Mouse (Mus musculus): Measurements from ENCODE around the gene 4930432M17Rik. TPM values are rescaled to one million over a fixed set of nuclear protein-coding genes. Genes with fewer than 3 reads are reported as not detected.

Gene 4930432M17Rik
- total RNA-seq (2014; rRNA removed): not detected in 2 replicates
- not detected in 2 replicates for polyA plus RNA-seq (2015; fragmentation: Nextera tagmentation; extraction: Ambion mirVana)

- 68% methylated on average over 4 of the region's 4 CpGs for WGBS
- no peaks in the 10 kb centered on the region for H3K36me3 ChIP-seq (ENCODE audit: insufficient read depth, low read length)
- H3K4me3 ChIP-seq (ENCODE audit: low read depth, low read length): no peak within 1 kb of the TSS
- no peaks in the 10 kb centered on the region; the same call in 1 of the 2 replicates for H3K4me1 ChIP-seq (ENCODE audit: insufficient read depth, low read length)
- no peaks in the 10 kb centered on the region for H3K9me3 ChIP-seq (ENCODE audit: low read length)
- H3K27ac ChIP-seq (ENCODE audit: low read depth, low read length): 0 out of 2 replicates have a peak within 1 kb of the TSS, but pooled peaks have one; percentile 26
- no peak within 1 kb of the TSS for H3K4me2 ChIP-seq (ENCODE audit: low read depth, low read length, poor library complexity, severe bottlenecking)
- DNase-seq (ENCODE audit: low spot score): no peak
- H3K27me3 ChIP-seq (ENCODE audit: insufficient read depth, low read length): no peaks in the 10 kb centered on the region; the same call in 1 of the 2 replicates
- no peak within 1 kb of the TSS for H3K9ac ChIP-seq (replicated peaks; ENCODE audit: low read length, poor library complexity, severe bottlenecking)
- TF ChIP-seq CTCF (IDR thresholded peaks at IDR 0.05): no peak
- ATAC-seq (ENCODE audit: low FRiP score): no peak
These were observed at the start of gene 4930432M17Rik for GRCm38 (mm10) chr3:121670462-121670861. TSS of gene 4930432M17Rik (plus strand) at chr3:121670762.

- no peak overlapping the region for H3K4me2 ChIP-seq (ENCODE audit: low read depth, low read length, poor library complexity, severe bottlenecking)
- H3K27ac ChIP-seq (ENCODE audit: low read depth, low read length): no peak overlapping the region
- no peaks in the 10 kb centered on the region for H3K27me3 ChIP-seq (ENCODE audit: insufficient read depth, low read length)
- no peaks in the 10 kb centered on the region for H3K9me3 ChIP-seq (ENCODE audit: low read length)
- WGBS: 82% methylated on average over 2 of the region's 2 CpGs
- TF ChIP-seq CTCF (IDR thresholded peaks at IDR 0.05): no peak
- H3K4me1 ChIP-seq (ENCODE audit: insufficient read depth, low read length): no peaks in the 10 kb centered on the region
- no peak for DNase-seq (ENCODE audit: low spot score)
- no peak overlapping the region for H3K9ac ChIP-seq (replicated peaks; ENCODE audit: low read length, poor library complexity, severe bottlenecking)
- ATAC-seq (ENCODE audit: low FRiP score): no peak
- no peaks in the 10 kb centered on the region for H3K36me3 ChIP-seq (ENCODE audit: insufficient read depth, low read length)
- no peak overlapping the region for H3K4me3 ChIP-seq (ENCODE audit: low read depth, low read length)
These were observed 44.9 kb upstream of the 4930432M17Rik start for GRCm38 (mm10) chr3:121625662-121626061.

- Histone ChIP-seq H3K4me3 (ENCODE audit: low read depth, low read length) (no peak overlapping the region), H3K9me3 (ENCODE audit: low read length) (no peaks in the 10 kb centered on the region), H3K27ac (ENCODE audit: low read depth, low read length) (no peak overlapping the region), H3K27me3 (ENCODE audit: insufficient read depth, low read length) (no peaks in the 10 kb centered on the region), H3K4me1 (ENCODE audit: insufficient read depth, low read length) (no peaks in the 10 kb centered on the region), H3K4me2 (ENCODE audit: low read depth, low read length, poor library complexity, severe bottlenecking) (no peak overlapping the region), H3K36me3 (ENCODE audit: insufficient read depth, low read length) (no peaks in the 10 kb centered on the region), H3K9ac (replicated peaks; ENCODE audit: low read length, poor library complexity, severe bottlenecking) (no peak overlapping the region)
- WGBS: 88% methylated on average over 3 of the region's 3 CpGs
- DNase-seq (ENCODE audit: low spot score) (no peak), ATAC-seq (ENCODE audit: low FRiP score) (no peak)
- TF ChIP-seq CTCF (IDR thresholded peaks at IDR 0.05): no peak
These were observed 44.3 kb upstream of the 4930432M17Rik start for GRCm38 (mm10) chr3:121626273-121626672.

GRCm38 (mm10) chr3:121628245-121628644, 42.3 kb upstream of the 4930432M17Rik start:
- no peaks in the 10 kb centered on the region for H3K9me3 ChIP-seq (ENCODE audit: low read length)
- no peak overlapping the region for H3K9ac ChIP-seq (replicated peaks; ENCODE audit: low read length, poor library complexity, severe bottlenecking)
- TF ChIP-seq CTCF (IDR thresholded peaks at IDR 0.05): no peak
- H3K27me3 ChIP-seq (ENCODE audit: insufficient read depth, low read length): no peaks in the 10 kb centered on the region
- H3K36me3 ChIP-seq (ENCODE audit: insufficient read depth, low read length): no peaks in the 10 kb centered on the region
- ATAC-seq (ENCODE audit: low FRiP score) (no peak), DNase-seq (ENCODE audit: low spot score) (no peak)
- H3K4me1 ChIP-seq (ENCODE audit: insufficient read depth, low read length): no peaks in the 10 kb centered on the region
- WGBS: 63% methylated on average over 3 of the region's 3 CpGs
- H3K4me3 ChIP-seq (ENCODE audit: low read depth, low read length): no peak overlapping the region
- H3K27ac ChIP-seq (ENCODE audit: low read depth, low read length): no peak overlapping the region
- no peak overlapping the region for H3K4me2 ChIP-seq (ENCODE audit: low read depth, low read length, poor library complexity, severe bottlenecking)

- WGBS: 77% methylated on average over 7 of the region's 7 CpGs
- H3K9ac ChIP-seq (replicated peaks; ENCODE audit: low read length, poor library complexity, severe bottlenecking): no peak overlapping the region
- H3K27ac ChIP-seq (ENCODE audit: low read depth, low read length): no peak overlapping the region
- no peaks in the 10 kb centered on the region for H3K4me1 ChIP-seq (ENCODE audit: insufficient read depth, low read length)
- 0 out of 2 replicates have a peak, but pooled peaks cover 3% of the 10 kb centered on the region for H3K9me3 ChIP-seq (ENCODE audit: low read length)
- no peak overlapping the region for H3K4me3 ChIP-seq (ENCODE audit: low read depth, low read length)
- H3K4me2 ChIP-seq (ENCODE audit: low read depth, low read length, poor library complexity, severe bottlenecking): no peak overlapping the region
- TF ChIP-seq CTCF (IDR thresholded peaks at IDR 0.05): no peak
- no peak for ATAC-seq (ENCODE audit: low FRiP score)
- no peak for DNase-seq (ENCODE audit: low spot score)
- H3K36me3 ChIP-seq (ENCODE audit: insufficient read depth, low read length): no peaks in the 10 kb centered on the region
- H3K27me3 ChIP-seq (ENCODE audit: insufficient read depth, low read length): no peaks in the 10 kb centered on the region
These were observed 39.9 kb upstream of the 4930432M17Rik start for GRCm38 (mm10) chr3:121630626-121631025.

GRCm38 (mm10) chr3:121634963-121635362, 35.6 kb upstream of the 4930432M17Rik start:
- ATAC-seq (ENCODE audit: low FRiP score) (no peak), DNase-seq (ENCODE audit: low spot score) (no peak)
- H3K9me3 ChIP-seq (ENCODE audit: low read length): 0 out of 2 replicates have a peak, but pooled peaks cover 3% of the 10 kb centered on the region
- H3K36me3 ChIP-seq (ENCODE audit: insufficient read depth, low read length): no peaks in the 10 kb centered on the region
- no peak overlapping the region for H3K4me2 ChIP-seq (ENCODE audit: low read depth, low read length, poor library complexity, severe bottlenecking)
- no peak overlapping the region for H3K27ac ChIP-seq (ENCODE audit: low read depth, low read length)
- no peaks in the 10 kb centered on the region for H3K4me1 ChIP-seq (ENCODE audit: insufficient read depth, low read length)
- no peak overlapping the region for H3K4me3 ChIP-seq (ENCODE audit: low read depth, low read length)
- 94% methylated on average over 3 of the region's 3 CpGs for WGBS
- TF ChIP-seq CTCF (IDR thresholded peaks at IDR 0.05): no peak
- H3K9ac ChIP-seq (replicated peaks; ENCODE audit: low read length, poor library complexity, severe bottlenecking): no peak overlapping the region
- no peaks in the 10 kb centered on the region for H3K27me3 ChIP-seq (ENCODE audit: insufficient read depth, low read length)
